Mouse (Mus musculus) G1E (cell line): Measurements from ENCODE around the gene Zfp277.

Experiments
- CTCF ChIP-seq: IDR thresholded peaks from 2 replicates; pipeline ENCODE4 v1.5.1; 2012; ENCODE audit warnings: low read depth, low read length, inconsistent platforms, mixed read lengths
- GATA1 ChIP-seq: IDR thresholded peaks from 2 replicates; pipeline ENCODE4 v1.6.1; 2012; ENCODE audit warnings: borderline replicate concordance, low read length, inconsistent platforms, mixed read lengths

- TF ChIP-seq CTCF = no peak
- TF ChIP-seq GATA1 = no peak
These were observed 54.4 kb downstream of the Zfp277 start for GRCm38 (mm10) chr12:40391262-40391661.
